Mouse (Mus musculus): ENCODE measurements at regions not wholly inside any gene's neighbourhood (a gene's known extent, or its start where the extent isn't known, plus 50 kb on each side); places are given as distances from the start of the nearest gene placed in this dataset.

- H3K36me3 ChIP-seq (ENCODE audit: control insufficient read depth, insufficient read depth, low read length), result no peaks in the 10 kb centered on the region
- no peaks in the 10 kb centered on the region for H3K4me1 ChIP-seq (ENCODE audit: control insufficient read depth, insufficient read depth, low read depth, low read length)
- no peaks in the 10 kb centered on the region for H3K27me3 ChIP-seq (replicated peaks; ENCODE audit: control insufficient read depth, insufficient read depth, low read length)
- H3K4me2 ChIP-seq (ENCODE audit: low read length), result no peak overlapping the region
- ATAC-seq, result no peak
- no peak overlapping the region for H3K27ac ChIP-seq (ENCODE audit: low read depth, low read length)
- H3K9ac ChIP-seq (ENCODE audit: low read depth, low read length), result no peak overlapping the region
- WGBS, result 84% methylated on average over 4 of the region's 4 CpGs
- H3K4me3 ChIP-seq (ENCODE audit: low read length), result no peak overlapping the region
- no peaks in the 10 kb centered on the region for H3K9me3 ChIP-seq (ENCODE audit: control insufficient read depth, low read length)
These were observed 1235.2 kb downstream of the Ntrk3 start for GRCm38 (mm10) chr7:77502608-77503007.

- Histone ChIP-seq H3K4me3 (ENCODE audit: low read length) (no peak overlapping the region), H3K9me3 (ENCODE audit: control insufficient read depth, low read length) (no peaks in the 10 kb centered on the region), H3K4me2 (ENCODE audit: low read length) (no peak overlapping the region), H3K4me1 (ENCODE audit: control insufficient read depth, insufficient read depth, low read depth, low read length) (no peaks in the 10 kb centered on the region), H3K27me3 (replicated peaks; ENCODE audit: control insufficient read depth, insufficient read depth, low read length) (no peaks in the 10 kb centered on the region), H3K27ac (ENCODE audit: low read depth, low read length) (no peak overlapping the region), H3K36me3 (ENCODE audit: control insufficient read depth, insufficient read depth, low read length) (no peaks in the 10 kb centered on the region), H3K9ac (ENCODE audit: low read depth, low read length) (no peak overlapping the region)
- WGBS, result 87% methylated on average over 3 of the region's 3 CpGs
- no peak for ATAC-seq
These were observed 1242.7 kb downstream of the Ntrk3 start for GRCm38 (mm10) chr7:77495066-77495465.

- ATAC-seq, result no peak
- no peak overlapping the region for H3K4me2 ChIP-seq (ENCODE audit: low read length)
- no peaks in the 10 kb centered on the region for H3K36me3 ChIP-seq (ENCODE audit: control insufficient read depth, insufficient read depth, low read length)
- no peaks in the 10 kb centered on the region for H3K9me3 ChIP-seq (ENCODE audit: control insufficient read depth, low read length)
- H3K27me3 ChIP-seq (replicated peaks; ENCODE audit: control insufficient read depth, insufficient read depth, low read length), result no peaks in the 10 kb centered on the region
- H3K9ac ChIP-seq (ENCODE audit: low read depth, low read length), result no peak overlapping the region
- H3K4me3 ChIP-seq (ENCODE audit: low read length), result no peak overlapping the region
- no peak overlapping the region for H3K27ac ChIP-seq (ENCODE audit: low read depth, low read length)
- 68% methylated on average over 2 of the region's 2 CpGs for WGBS
- H3K4me1 ChIP-seq (ENCODE audit: control insufficient read depth, insufficient read depth, low read depth, low read length), result no peaks in the 10 kb centered on the region
These were observed 1247.8 kb downstream of the Agbl1 start for GRCm38 (mm10) chr7:77477519-77477918.

GRCm38 (mm10) chr7:77446052-77446367, 1216.3 kb downstream of the Agbl1 start:
- no peak overlapping the region for H3K4me3 ChIP-seq (ENCODE audit: low read length)
- H3K9me3 ChIP-seq (ENCODE audit: control insufficient read depth, low read length), result no peaks in the 10 kb centered on the region
- H3K4me1 ChIP-seq (ENCODE audit: control insufficient read depth, insufficient read depth, low read depth, low read length), result peaks cover 5% of the 10 kb centered on the region; the same call in 1 of the 2 replicates
- H3K27ac ChIP-seq (ENCODE audit: low read depth, low read length), result no peak overlapping the region
- peak; percentile 24; the same call in 1 of the 2 replicates for ATAC-seq
- H3K36me3 ChIP-seq (ENCODE audit: control insufficient read depth, insufficient read depth, low read length), result no peaks in the 10 kb centered on the region
- no peaks in the 10 kb centered on the region for H3K27me3 ChIP-seq (replicated peaks; ENCODE audit: control insufficient read depth, insufficient read depth, low read length)
- WGBS, result 19% methylated on average over 2 of the region's 2 CpGs
- no peak overlapping the region for H3K9ac ChIP-seq (ENCODE audit: low read depth, low read length)
- H3K4me2 ChIP-seq (ENCODE audit: low read length), result no peak overlapping the region

GRCm38 (mm10) chr7:77445352-77446051, 1215.8 kb downstream of the Agbl1 start:
- ATAC-seq, result peak; percentile 50; the same call in 1 of the 2 replicates
- no peak overlapping the region for H3K9ac ChIP-seq (ENCODE audit: low read depth, low read length)
- H3K4me3 ChIP-seq (ENCODE audit: low read length), result no peak overlapping the region
- no peak overlapping the region for H3K27ac ChIP-seq (ENCODE audit: low read depth, low read length)
- peak overlapping the region; percentile 31 for H3K4me2 ChIP-seq (ENCODE audit: low read length)
- no peaks in the 10 kb centered on the region for H3K36me3 ChIP-seq (ENCODE audit: control insufficient read depth, insufficient read depth, low read length)
- H3K9me3 ChIP-seq (ENCODE audit: control insufficient read depth, low read length), result no peaks in the 10 kb centered on the region
- WGBS, result 22% methylated on average over 11 of the region's 11 CpGs
- peaks cover 5% of the 10 kb centered on the region; the same call in 1 of the 2 replicates for H3K4me1 ChIP-seq (ENCODE audit: control insufficient read depth, insufficient read depth, low read depth, low read length)
- no peaks in the 10 kb centered on the region for H3K27me3 ChIP-seq (replicated peaks; ENCODE audit: control insufficient read depth, insufficient read depth, low read length)

GRCm38 (mm10) chr7:77441622-77442021, 1211.9 kb downstream of the Agbl1 start:
- no peaks in the 10 kb centered on the region for H3K27me3 ChIP-seq (replicated peaks; ENCODE audit: control insufficient read depth, insufficient read depth, low read length)
- H3K9ac ChIP-seq (ENCODE audit: low read depth, low read length), result no peak overlapping the region
- H3K4me2 ChIP-seq (ENCODE audit: low read length), result no peak overlapping the region
- H3K36me3 ChIP-seq (ENCODE audit: control insufficient read depth, insufficient read depth, low read length), result no peaks in the 10 kb centered on the region
- H3K9me3 ChIP-seq (ENCODE audit: control insufficient read depth, low read length), result no peaks in the 10 kb centered on the region
- WGBS, result 73% methylated on average over 2 of the region's 2 CpGs
- no peak overlapping the region for H3K27ac ChIP-seq (ENCODE audit: low read depth, low read length)
- no peak overlapping the region for H3K4me3 ChIP-seq (ENCODE audit: low read length)
- H3K4me1 ChIP-seq (ENCODE audit: control insufficient read depth, insufficient read depth, low read depth, low read length), result peaks cover 5% of the 10 kb centered on the region; the same call in 1 of the 2 replicates
- no peak for ATAC-seq

- ATAC-seq, result no peak
- 85% methylated on average over 4 of the region's 4 CpGs for WGBS
These were observed 1183.9 kb downstream of the Agbl1 start for GRCm38 (mm10) chr7:77413606-77414005.

More at GRCm38 (mm10) chr7:77413606-77414005, 1183.9 kb downstream of the Agbl1 start:
- Histone ChIP-seq H3K4me3 (ENCODE audit: low read length) (no peak overlapping the region), H3K4me2 (ENCODE audit: low read length) (no peak overlapping the region), H3K4me1 (ENCODE audit: control insufficient read depth, insufficient read depth, low read depth, low read length) (no peaks in the 10 kb centered on the region), H3K9ac (ENCODE audit: low read depth, low read length) (no peak overlapping the region), H3K27ac (ENCODE audit: low read depth, low read length) (no peak overlapping the region), H3K9me3 (ENCODE audit: control insufficient read depth, low read length) (no peaks in the 10 kb centered on the region), H3K27me3 (replicated peaks; ENCODE audit: control insufficient read depth, insufficient read depth, low read length) (no peaks in the 10 kb centered on the region), H3K36me3 (ENCODE audit: control insufficient read depth, insufficient read depth, low read length) (no peaks in the 10 kb centered on the region)

All from hindbrain, embryonic 16.5 days (tissue).